8 mouse cellular contexts compared by ENCODE assay signal in genomic region chr1:156217393-156217792, GRCm38 (mm10). TPM values are rescaled to one million over a fixed set of nuclear protein-coding genes. Genes with fewer than 3 reads are reported as not detected.
DNase-seq lines count a peak whose midpoint lies in the region; ATAC-seq and TF ChIP-seq lines count a peak whose summit lies in the region.

No protein-coding gene starts in this region.

- no peaks in the 10 kb centered on the region for H3K9me3 ChIP-seq in ES-Bruce4 (replicated peaks; ENCODE audit: control insufficient read depth, insufficient read depth, low read length, poor library complexity, severe bottlenecking)
- no peaks in the 10 kb centered on the region for H3K9me3 ChIP-seq in stomach, postnatal 0 days (ENCODE audit: control insufficient read depth, low read length)
- no peaks in the 10 kb centered on the region for H3K9me3 ChIP-seq in hindbrain, postnatal 0 days (ENCODE audit: low read length)

- DNase-seq in adrenal gland, adult 2 months, result peak; percentile 76
- no peak for DNase-seq in adrenal gland, adult 8-10 months
- peak; percentile 42 for DNase-seq in gastrocnemius, postnatal 14 days
- peak; percentile 91 for DNase-seq in liver
- peak; percentile 55 for DNase-seq in stomach, postnatal 0 days (ENCODE audit: low spot score)
- no peak for DNase-seq in hindbrain, postnatal 0 days (ENCODE audit: low spot score)
- no peak for DNase-seq in layer of hippocampus, postnatal 36 days

- peaks cover 9% of the 10 kb centered on the region for H3K4me1 ChIP-seq in ES-Bruce4 (ENCODE audit: control insufficient read depth, insufficient read depth, low read length)
- H3K4me1 ChIP-seq in stomach, postnatal 0 days (replicated peaks; ENCODE audit: control insufficient read depth, insufficient read depth), result 0 out of 2 replicates have a peak, but pooled peaks cover 2% of the 10 kb centered on the region
- no peaks in the 10 kb centered on the region for H3K4me1 ChIP-seq in hindbrain, postnatal 0 days (ENCODE audit: insufficient read depth, low read length)

- peak overlapping the region; percentile 6; the same call in 1 of the 2 replicates for H3K27ac ChIP-seq in ES-Bruce4 (ENCODE audit: insufficient read depth, low read length)
- no peak overlapping the region for H3K27ac ChIP-seq in stomach, postnatal 0 days (replicated peaks)
- no peak overlapping the region for H3K27ac ChIP-seq in hindbrain, postnatal 0 days

- no peaks in the 10 kb centered on the region for H3K36me3 ChIP-seq in ES-Bruce4 (ENCODE audit: control insufficient read depth, insufficient read depth, low read length, poor library complexity, severe bottlenecking)
- no peaks in the 10 kb centered on the region for H3K36me3 ChIP-seq in stomach, postnatal 0 days (ENCODE audit: control insufficient read depth, insufficient read depth, low read length)
- no peaks in the 10 kb centered on the region for H3K36me3 ChIP-seq in hindbrain, postnatal 0 days (ENCODE audit: insufficient read depth, low read length)

- ATAC-seq in stomach, postnatal 0 days (ENCODE audit: low FRiP score, low TSS enrichment), result peak; percentile 85
- no peak for ATAC-seq in hindbrain, postnatal 0 days

- H3K4me2 ChIP-seq in stomach, postnatal 0 days (replicated peaks; ENCODE audit: low read depth), result no peak overlapping the region
- H3K4me2 ChIP-seq in hindbrain, postnatal 0 days (ENCODE audit: low read depth, low read length), result no peak overlapping the region

- peak; percentile 59; the same call in 1 of the 2 replicates for TF ChIP-seq EP300 in ES-Bruce4 (IDR thresholded peaks at IDR 0.05; ENCODE audit: insufficient read depth, low read depth, low read length)
- TF ChIP-seq EP300 in stomach, postnatal 0 days (optimal IDR thresholded peaks at IDR 0.05), result no peak

- H3K27me3 ChIP-seq in ES-Bruce4 (ENCODE audit: control insufficient read depth, insufficient read depth, low read length, poor library complexity, severe bottlenecking), result no peaks in the 10 kb centered on the region
- H3K27me3 ChIP-seq in stomach, postnatal 0 days (ENCODE audit: control insufficient read depth, insufficient read depth, low read length), result no peaks in the 10 kb centered on the region
- H3K27me3 ChIP-seq in hindbrain, postnatal 0 days (ENCODE audit: insufficient read depth, low read length), result no peaks in the 10 kb centered on the region

- intact Hi-C loops in gastrocnemius, postnatal 14 days (cut with DNase I; ENCODE audit: low total_unique reads), result no loop called here

- no peak overlapping the region for H3K4me3 ChIP-seq in ES-Bruce4 (ENCODE audit: low read depth, low read length)
- H3K4me3 ChIP-seq in stomach, postnatal 0 days (ENCODE audit: low read depth, low read length), result no peak overlapping the region
- H3K4me3 ChIP-seq in hindbrain, postnatal 0 days (ENCODE audit: low read length), result no peak overlapping the region

- H3K9ac ChIP-seq in ES-Bruce4 (ENCODE audit: low read depth, poor library complexity, severe bottlenecking), result no peak overlapping the region
- H3K9ac ChIP-seq in stomach, postnatal 0 days (ENCODE audit: low read length), result no peak overlapping the region
- no peak overlapping the region for H3K9ac ChIP-seq in hindbrain, postnatal 0 days (replicated peaks; ENCODE audit: low read length)

- TF ChIP-seq POLR2A in ES-Bruce4 (IDR thresholded peaks at IDR 0.05; ENCODE audit: insufficient read depth, low read length), result no peak

- TF ChIP-seq CTCF in ES-Bruce4 (IDR thresholded peaks at IDR 0.05; ENCODE audit: low read depth, low read length), result no peak
- no peak for TF ChIP-seq CTCF in stomach, postnatal 0 days (IDR thresholded peaks at IDR 0.05; ENCODE audit: low read depth)
- TF ChIP-seq CTCF in hindbrain, postnatal 0 days (IDR thresholded peaks at IDR 0.05; ENCODE audit: low read depth), result no peak

- WGBS in stomach, postnatal 0 days, result 38% methylated on average over 3 of the region's 3 CpGs
- WGBS in hindbrain, postnatal 0 days, result 72% methylated on average over 3 of the region's 3 CpGs

RNA-seq across cellular contexts. Expression of gene Fam163a, which starts 12.6 kb away (rescaled TPM):
- 10 to 100 TPM in 1 of 2 experiments, 1 to 10 TPM in 1; 9.1 to 15.7 TPM for total RNA-seq in adrenal gland, adult 2 months (2021)
- 4.3 and 4.9 TPM in 2 replicates for polyA plus RNA-seq in adrenal gland, adult 2 months (2012; rRNA removed)
- total RNA-seq in adrenal gland, adult 8-10 months (2022), result 10 to 100 TPM; 10.8 to 21.6 (median 13.5) TPM
- 0.33 and 0.40 TPM in 2 replicates for polyA plus RNA-seq in ES-Bruce4 (2011; ENCODE audit: insufficient read depth, insufficient read length, low read depth, missing spikeins)
- not detected for total RNA-seq in gastrocnemius, postnatal 14 days (2021)
- polyA plus RNA-seq in stomach, postnatal 0 days (2015; fragmentation: Nextera tagmentation; extraction: Ambion mirVana), result 1.2 and 1.5 TPM in 2 replicates
- 3.7 and 5.2 TPM in 2 replicates for total RNA-seq in hindbrain, postnatal 0 days (2014; rRNA removed)
- 3.4 and 3.5 TPM in 2 replicates for polyA plus RNA-seq in hindbrain, postnatal 0 days (2015; fragmentation: Nextera tagmentation; extraction: Ambion mirVana)
- 10 to 100 TPM; 15.5 to 17.3 TPM for total RNA-seq in layer of hippocampus, postnatal 36 days (2021)

Comparison
In these comparisons a context has a peak if more than half of its experiments do, and no peak if none do; other contexts are left out.
1. DNase-seq: peak in adrenal gland, adult 2 months (single experiment), gastrocnemius, postnatal 14 days (single experiment), liver (single experiment) and stomach, postnatal 0 days (single experiment); none in adrenal gland, adult 8-10 months (single experiment), hindbrain, postnatal 0 days (single experiment) and layer of hippocampus, postnatal 36 days (0 of 2).